Mouse (Mus musculus) kidney, adult 2 months (tissue): ENCODE measurements around the gene Sf3b3. TPM values are rescaled to one million over a fixed set of nuclear protein-coding genes. Genes with fewer than 3 reads are reported as not detected.

Experiments
- DNase-seq: peaks from one replicate; pipeline ENCODE4 v3.0.0; 2021
- H3K27ac ChIP-seq: fragments of 200-500 bp; 2 replicates; pipeline ENCODE4 v1.5.1; 2012; ENCODE audit warnings: low read depth, low read length, control low read depth, inconsistent platforms; ENCODE audit not compliant: insufficient read depth
- H3K27me3 ChIP-seq: fragments of 200-500 bp; replicated peaks from 2 replicates; pipeline ENCODE4 v1.6.1; 2012; ENCODE audit warnings: mild to moderate bottlenecking, moderate library complexity, low read length, inconsistent platforms; ENCODE audit not compliant: control insufficient read depth, insufficient read depth
- H3K36me3 ChIP-seq: fragments of 200-500 bp; 2 replicates; pipeline ENCODE4 v1.6.1; 2012; ENCODE audit warnings: mild to moderate bottlenecking, moderate library complexity, low read length, inconsistent platforms; ENCODE audit not compliant: control insufficient read depth, insufficient read depth
- H3K4me1 ChIP-seq: fragments of 200-500 bp; 2 replicates; pipeline ENCODE4 v1.6.1; 2011; ENCODE audit warnings: low read length; ENCODE audit not compliant: control insufficient read depth, insufficient read depth
- H3K4me3 ChIP-seq: fragments of 200-500 bp; 2 replicates; pipeline ENCODE4 v1.5.1; 2011; ENCODE audit warnings: mild to moderate bottlenecking, low read depth, low read length, control low read depth; ENCODE audit not compliant: insufficient read depth
- CTCF ChIP-seq: fragments of 200-500 bp; conservative IDR thresholded peaks from 2 replicates; pipeline ENCODE4 v1.5.1; 2011; ENCODE audit warnings: low read depth, mild to moderate bottlenecking, control low read depth, low read length, moderate library complexity, mixed read lengths; ENCODE audit not compliant: insufficient read depth, insufficient read length
- POLR2A ChIP-seq: fragments of 200-500 bp; IDR thresholded peaks from one replicate; pipeline ENCODE4 v1.6.1; 2011; ENCODE audit warnings: low read depth, low read length, control low read depth
- WGBS: fragments of 180-500 bp; shearing (Covaris S2); methylation state at CpG from one replicate; pipeline ENCODE4 v1.1.7; 2018; 5-methylcytosine and 5-hydroxymethylcytosine counted together
- polyA plus RNA-seq: library from polyadenylated mRNA; depleted of rRNA; stranded (reverse); fragments of >200 nt; gene quantifications from 2 replicates; pipeline ENCODE4 v1.2.3, GENCODE M21; 2012

Sf3b3 gene
- polyA plus RNA-seq, 1 experiment, result 25.9 TPM

GRCm38 (mm10) chr8:110812349-110813080 is 34.1 kb downstream of the Sf3b3 start:
- peaks cover 26% of the 10 kb centered on the region for H3K36me3 ChIP-seq
- H3K27ac ChIP-seq, result no peak overlapping the region
- H3K4me1 ChIP-seq, result peaks cover 17% of the 10 kb centered on the region; the same call in 1 of the 2 replicates
- H3K27me3 ChIP-seq, result no peaks in the 10 kb centered on the region
- TF ChIP-seq POLR2A, result no peak
- TF ChIP-seq CTCF, result no peak
- H3K4me3 ChIP-seq, result no peak overlapping the region
- no peak for DNase-seq
- WGBS, result 93% methylated on average over 7 of the region's 7 CpGs

- TF ChIP-seq POLR2A (no peak), CTCF (no peak)
- Histone ChIP-seq H3K27me3 (no peaks in the 10 kb centered on the region), H3K4me3 (no peak overlapping the region), H3K4me1 (peaks cover 17% of the 10 kb centered on the region; the same call in 1 of the 2 replicates), H3K27ac (no peak overlapping the region), H3K36me3 (peaks cover 21% of the 10 kb centered on the region)
- 93% methylated on average over 7 of the region's 7 CpGs for WGBS
- no peak for DNase-seq
These were observed 34.8 kb downstream of the Sf3b3 start for GRCm38 (mm10) chr8:110811793-110812192.

- DNase-seq, result no peak
- Histone ChIP-seq H3K36me3 (peaks cover 18% of the 10 kb centered on the region), H3K27me3 (no peaks in the 10 kb centered on the region), H3K4me1 (peaks cover 22% of the 10 kb centered on the region), H3K4me3 (no peak overlapping the region), H3K27ac (no peak overlapping the region)
- 96% methylated on average over 3 of the region's 3 CpGs for WGBS
- TF ChIP-seq POLR2A (no peak), CTCF (no peak)
These were observed 35.5 kb downstream of the Sf3b3 start for GRCm38 (mm10) chr8:110811116-110811515.

GRCm38 (mm10) chr8:110810481-110811065 is 36.0 kb downstream of the Sf3b3 start:
- WGBS, result 77% methylated on average over 7 of the region's 7 CpGs
- H3K27me3 ChIP-seq, result no peaks in the 10 kb centered on the region
- peak overlapping the region; percentile 40; the same call in 1 of the 2 replicates for H3K27ac ChIP-seq
- no peak for DNase-seq
- H3K4me1 ChIP-seq, result peaks cover 23% of the 10 kb centered on the region
- TF ChIP-seq POLR2A, result no peak
- TF ChIP-seq CTCF, result no peak
- peaks cover 18% of the 10 kb centered on the region for H3K36me3 ChIP-seq
- H3K4me3 ChIP-seq, result no peak overlapping the region

- peak overlapping the region; percentile 69; the same call in 1 of the 2 replicates for H3K27ac ChIP-seq
- H3K27me3 ChIP-seq, result no peaks in the 10 kb centered on the region
- no peak overlapping the region for H3K4me3 ChIP-seq
- TF ChIP-seq POLR2A (no peak), CTCF (no peak)
- WGBS, result 21% methylated on average over 2 of the region's 2 CpGs
- H3K36me3 ChIP-seq, result peaks cover 17% of the 10 kb centered on the region
- H3K4me1 ChIP-seq, result peaks cover 27% of the 10 kb centered on the region
- peak; percentile 51 for DNase-seq
These were observed 36.8 kb downstream of the Sf3b3 start for GRCm38 (mm10) chr8:110809831-110810230.

- Histone ChIP-seq H3K4me3 (no peak overlapping the region), H3K36me3 (peaks cover 15% of the 10 kb centered on the region), H3K27ac (peak overlapping the region; percentile 69), H3K27me3 (no peaks in the 10 kb centered on the region), H3K4me1 (peaks cover 32% of the 10 kb centered on the region)
- WGBS, result 37% methylated on average over 13 of the region's 13 CpGs
- TF ChIP-seq POLR2A, result no peak
- TF ChIP-seq CTCF, result no peak
- peak; percentile 69 for DNase-seq
These were observed 37.8 kb downstream of the Sf3b3 start for GRCm38 (mm10) chr8:110808495-110809472.

- Histone ChIP-seq H3K27me3 (no peaks in the 10 kb centered on the region), H3K4me1 (peaks cover 44% of the 10 kb centered on the region), H3K36me3 (peaks cover 5% of the 10 kb centered on the region), H3K27ac (no peak overlapping the region), H3K4me3 (no peak overlapping the region)
- no peak for DNase-seq
- TF ChIP-seq CTCF, result no peak
- no peak for TF ChIP-seq POLR2A
- WGBS, result 81% methylated on average over 1 of the region's 1 CpGs
These were observed 40.4 kb downstream of the Sf3b3 start for GRCm38 (mm10) chr8:110806146-110806545.
